Mouse (Mus musculus) retina, postnatal 1 day (tissue): Measurements from ENCODE around the gene Srcap.
"Not testable (repeated sequence)": the region's sequence is repeated elsewhere in the genome, so short reads cannot be mapped to it uniquely, and the experiment has no call there.

Experiments
- DNase-seq: peaks from one replicate; pipeline ENCODE4 v3.0.0-alpha.2; 2012

The Srcap gene

GRCm38 (mm10) chr7:127491846-127492245 is 19.9 kb upstream of the Srcap start:
- no peak for DNase-seq

GRCm38 (mm10) chr7:127494648-127495047 is 17.1 kb upstream of the Srcap start:
- no peak for DNase-seq

GRCm38 (mm10) chr7:127497382-127497781 is 14.4 kb upstream of the Srcap start:
- DNase-seq: no peak

- DNase-seq: peak; percentile 59
Observed at GRCm38 (mm10) chr7:127498407-127498806, 13.4 kb upstream of the Srcap start.

DNA sequence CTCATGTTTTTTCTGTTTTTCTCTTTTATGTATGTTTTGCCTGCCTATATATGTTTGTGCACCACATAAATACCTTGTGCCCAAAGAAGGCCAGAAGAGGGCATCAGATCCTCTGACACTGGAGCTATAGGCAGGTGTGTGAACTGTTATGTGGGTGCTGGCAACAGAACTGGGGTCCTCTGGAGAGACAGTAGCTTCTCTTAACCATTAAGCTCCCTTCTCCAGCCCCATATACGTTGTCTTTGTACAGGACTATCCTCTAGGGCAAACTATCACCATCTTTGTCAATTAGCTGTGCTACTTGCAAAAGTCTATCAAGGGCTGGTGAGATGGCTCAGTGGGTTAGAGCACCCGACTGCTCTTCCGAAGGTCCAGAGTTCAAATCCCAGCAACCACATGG is 3.5 kb upstream of the Srcap start:
- no peak for DNase-seq

GRCm38 (mm10) chr7:127509830-127510229 is 2.0 kb upstream of the Srcap start:
- not testable (repeated sequence) for DNase-seq

DNA sequence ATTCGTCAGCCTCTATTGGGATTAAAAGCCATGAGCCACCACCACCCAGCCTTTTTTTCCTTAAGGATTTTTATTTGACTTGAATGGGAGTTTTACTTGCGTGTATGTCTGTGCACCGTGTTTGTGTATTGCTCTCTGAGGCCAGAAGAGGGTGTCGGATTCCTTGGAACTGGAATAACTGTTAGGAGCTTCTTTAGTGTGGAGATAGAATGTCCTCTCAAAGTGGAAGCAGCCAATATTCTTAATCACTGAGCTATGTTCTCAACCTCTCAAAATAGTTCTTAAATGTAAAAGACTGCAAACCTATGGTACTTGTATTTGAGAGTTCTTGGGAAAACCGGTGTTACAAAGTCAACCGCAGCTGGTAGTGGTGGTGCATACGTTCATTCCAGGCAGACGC is 542 bp upstream of the Srcap start:
- peak; percentile 23 for DNase-seq

GRCm38 (mm10) chr7:127512231-127513015 is 640 bp downstream of the Srcap start:
- peak; percentile 96 for DNase-seq

DNA sequence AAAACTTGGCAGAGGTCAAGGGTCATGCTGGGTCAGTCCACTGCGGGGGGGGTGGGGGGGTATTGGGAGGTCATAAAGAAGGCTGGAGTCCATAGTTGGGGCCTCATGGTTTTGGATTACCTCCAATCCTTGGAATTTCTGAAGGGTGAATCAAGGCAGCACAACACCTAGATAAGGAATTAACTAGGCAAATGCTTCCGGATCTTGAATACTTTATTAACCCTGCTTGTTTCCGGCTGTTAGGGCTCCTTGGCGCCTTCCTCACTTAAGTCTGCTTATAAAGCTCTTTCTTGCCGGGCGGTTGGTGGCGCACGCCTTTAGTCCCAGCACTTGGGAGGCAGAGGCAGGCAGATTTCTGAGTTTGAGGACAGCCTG is 1.2 kb downstream of the Srcap start:
- DNase-seq: no peak

DNA sequence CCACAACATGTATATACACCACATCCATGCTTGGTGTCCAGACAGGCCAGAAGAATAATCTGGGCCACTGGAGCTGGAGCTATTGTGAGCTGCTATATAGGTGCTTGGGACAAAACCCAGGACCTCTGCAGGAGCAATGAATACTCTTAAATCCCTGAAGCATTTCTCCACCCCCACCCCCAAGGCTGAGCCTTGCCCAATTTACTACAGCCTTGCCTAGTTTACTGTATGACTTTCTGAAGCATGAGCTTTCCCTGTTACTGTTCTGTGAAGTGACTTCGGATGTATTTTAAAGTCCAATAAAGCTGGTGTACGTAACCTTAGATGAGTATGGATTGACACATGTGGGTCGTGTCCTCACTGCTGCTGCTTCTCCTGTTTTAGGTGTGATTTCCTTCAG is 2.0 kb downstream of the Srcap start:
- no peak for DNase-seq

GRCm38 (mm10) chr7:127515846-127516245 is 4.1 kb downstream of the Srcap start:
- DNase-seq: peak; percentile 9

GRCm38 (mm10) chr7:127516344-127516743 is 4.6 kb downstream of the Srcap start:
- no peak for DNase-seq

GRCm38 (mm10) chr7:127519284-127519683 is 7.5 kb downstream of the Srcap start, which contains the start of gene Gm42715:
Gene Gm42715, plus strand, starts transcription at chr7:127519584.
- DNase-seq: no peak

DNA sequence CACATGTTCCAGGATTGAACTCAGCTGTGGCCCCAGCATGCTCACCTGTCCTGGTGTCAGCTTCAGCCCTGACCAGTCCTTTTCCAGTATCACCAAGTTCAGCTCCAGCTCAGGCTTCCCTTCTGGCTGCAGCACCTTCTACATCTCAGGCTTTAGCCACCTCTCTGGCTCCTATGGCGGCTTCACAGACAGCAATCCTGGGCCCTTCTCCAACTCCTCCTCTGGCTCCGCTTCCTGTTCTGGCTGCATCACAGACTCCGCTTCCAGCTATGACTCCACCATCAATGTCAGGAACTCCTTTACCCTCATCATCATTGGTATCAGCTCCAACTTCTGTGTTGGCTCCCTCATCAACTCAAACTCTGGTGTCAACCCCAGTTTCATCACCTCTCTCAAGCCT is 29.9 kb downstream of the Srcap start:
- no peak for DNase-seq

DNA sequence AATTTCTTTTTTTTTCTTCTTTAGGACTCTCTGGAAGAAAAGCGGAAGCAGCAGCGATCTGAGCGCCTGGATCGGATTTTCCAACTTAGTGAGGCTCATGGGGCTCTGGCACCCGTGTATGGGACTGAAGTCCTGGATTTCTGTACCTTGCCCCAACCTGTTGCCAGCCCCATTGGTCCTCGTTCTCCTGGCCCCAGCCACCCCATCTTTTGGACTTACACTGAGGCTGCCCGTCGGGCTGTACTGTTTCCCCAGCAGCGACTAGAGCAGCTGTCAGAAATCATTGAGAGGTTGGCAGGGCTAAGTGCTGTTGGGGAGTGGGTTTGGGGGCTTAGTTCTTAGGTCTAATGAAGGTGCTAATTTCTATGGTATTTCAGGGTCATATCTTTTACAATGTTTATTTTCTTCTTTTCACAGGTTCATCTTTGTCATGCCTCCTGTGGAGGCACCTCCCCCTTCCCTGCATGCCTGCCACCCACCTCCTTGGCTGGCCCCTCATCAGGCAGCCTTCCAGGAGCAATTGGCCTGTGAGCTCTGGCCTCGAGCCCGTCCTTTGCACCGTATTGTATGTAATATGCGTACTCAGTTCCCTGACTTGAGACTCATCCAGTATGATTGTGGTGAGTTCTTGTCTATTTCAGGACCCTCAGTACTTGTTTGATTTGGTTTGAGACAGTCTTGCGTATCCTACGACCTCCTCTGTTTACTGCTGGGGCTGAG is 37.5 kb downstream of the Srcap start:
- DNase-seq: no peak

DNA sequence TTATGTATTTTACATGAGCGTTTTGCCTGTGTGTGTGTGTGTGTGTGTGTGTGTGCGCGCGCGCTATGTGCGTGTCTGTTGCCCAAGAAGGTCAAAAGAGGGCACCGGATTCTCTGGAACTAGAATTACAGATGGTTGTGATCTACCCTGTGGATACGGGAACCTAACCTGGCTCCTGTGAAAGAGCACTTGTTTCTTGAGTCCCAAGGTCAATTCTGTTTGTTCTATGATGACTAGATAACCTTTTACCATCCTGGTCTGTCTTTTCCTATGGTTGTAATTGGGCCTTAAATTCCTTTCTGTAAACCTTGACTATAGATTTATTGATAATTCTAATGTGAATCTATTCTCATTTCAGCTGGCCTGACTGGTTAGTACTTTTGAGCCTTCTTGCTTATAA is 39.8 kb downstream of the Srcap start:
- DNase-seq: no peak

DNA sequence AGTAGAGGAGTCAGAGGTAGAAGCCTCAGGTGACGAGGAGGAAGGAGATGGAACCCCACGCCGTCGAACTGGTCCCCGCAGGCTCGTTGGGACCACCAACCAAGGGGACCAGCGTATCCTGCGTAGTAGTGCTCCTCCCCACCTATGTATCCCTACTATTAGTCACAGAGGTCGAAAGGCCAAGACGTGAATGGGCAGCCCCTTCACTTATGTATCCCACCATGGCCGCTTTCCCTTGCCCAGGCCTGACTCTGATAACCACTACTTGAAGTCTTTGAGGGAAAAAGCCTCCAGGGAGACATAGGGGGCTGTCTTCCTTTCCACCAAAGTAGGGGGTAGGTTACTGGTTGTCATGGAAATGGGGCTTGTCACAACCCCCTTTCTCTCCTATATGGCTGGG is 48.8 kb downstream of the Srcap start:
- no peak for DNase-seq

- DNase-seq: no peak
Observed at GRCm38 (mm10) chr7:127561340-127561858, 49.6 kb downstream of the Srcap start, which contains the start of gene Tmem265. Gene Tmem265, plus strand, starts transcription at chr7:127561390.

DNA sequence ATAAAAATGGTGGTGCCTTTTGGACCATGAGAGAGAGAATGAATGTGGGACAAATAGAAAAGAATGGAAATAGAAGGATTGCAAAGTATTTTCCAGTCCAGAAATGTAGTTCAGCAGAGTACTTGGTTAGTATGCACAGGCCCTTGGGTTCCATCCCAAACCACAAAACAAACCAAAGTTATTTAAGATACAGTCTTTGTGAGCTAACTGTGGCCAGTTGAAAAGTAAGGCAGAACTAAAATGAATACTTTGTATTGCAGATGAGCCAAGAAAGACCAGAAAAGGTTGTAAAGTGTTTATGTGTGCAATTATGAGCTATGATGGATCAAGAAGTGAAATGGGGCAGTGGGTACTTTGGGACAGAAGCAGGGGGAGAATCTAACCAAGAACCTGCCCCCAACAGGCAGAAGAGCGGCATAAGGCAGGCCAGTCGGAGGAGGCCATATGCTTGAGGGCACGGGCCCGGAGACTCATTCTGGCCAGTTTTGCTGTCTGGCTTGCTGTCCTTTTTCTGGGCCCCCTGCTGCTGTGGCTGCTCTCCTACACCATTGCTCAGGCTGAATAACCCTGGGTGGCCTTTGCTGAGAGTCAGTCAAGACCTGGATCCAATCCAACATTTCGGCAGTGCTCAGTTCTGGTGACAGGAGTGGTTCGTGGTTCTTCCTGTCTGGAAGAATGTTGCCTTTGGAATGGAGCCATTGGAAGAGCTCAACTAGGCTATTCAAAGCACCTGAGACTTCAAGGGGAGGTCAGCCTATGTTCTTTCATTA is 52.8 kb downstream of the Srcap start:
- DNase-seq: no peak

DNA sequence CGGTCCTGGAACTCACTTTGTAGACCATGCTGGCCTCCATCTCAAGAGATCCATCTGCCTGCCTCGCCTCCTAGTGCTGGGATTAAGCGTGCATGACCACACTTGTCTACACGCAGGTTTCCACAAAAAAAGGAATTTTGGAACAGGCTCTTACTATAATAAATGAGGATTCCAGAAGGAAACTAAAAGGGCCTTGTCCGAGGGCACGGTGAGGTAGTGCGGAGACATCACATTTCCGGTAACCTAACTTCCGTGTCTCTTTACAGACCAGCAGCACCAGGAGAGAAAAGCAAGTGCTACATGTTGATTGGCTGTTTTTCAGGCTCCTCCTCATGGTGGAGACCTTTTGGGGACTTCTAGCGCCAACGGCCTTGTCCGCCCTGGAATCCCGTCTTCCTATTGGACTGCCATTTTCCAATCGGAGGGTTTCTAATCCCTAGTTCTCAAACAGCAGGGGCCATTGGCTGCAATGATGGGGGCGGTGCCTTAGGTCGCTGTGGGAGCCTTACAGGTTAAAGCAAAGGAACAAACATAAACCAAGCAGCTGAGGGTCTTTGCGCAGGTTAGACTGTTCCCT is 61.2 kb downstream of the Srcap start, which contains the start of gene Phkg2:
Phkg2 (plus strand) TSS at position 446 of the 577 bp plus-strand sequence.
- DNase-seq: peak; percentile 99

DNA sequence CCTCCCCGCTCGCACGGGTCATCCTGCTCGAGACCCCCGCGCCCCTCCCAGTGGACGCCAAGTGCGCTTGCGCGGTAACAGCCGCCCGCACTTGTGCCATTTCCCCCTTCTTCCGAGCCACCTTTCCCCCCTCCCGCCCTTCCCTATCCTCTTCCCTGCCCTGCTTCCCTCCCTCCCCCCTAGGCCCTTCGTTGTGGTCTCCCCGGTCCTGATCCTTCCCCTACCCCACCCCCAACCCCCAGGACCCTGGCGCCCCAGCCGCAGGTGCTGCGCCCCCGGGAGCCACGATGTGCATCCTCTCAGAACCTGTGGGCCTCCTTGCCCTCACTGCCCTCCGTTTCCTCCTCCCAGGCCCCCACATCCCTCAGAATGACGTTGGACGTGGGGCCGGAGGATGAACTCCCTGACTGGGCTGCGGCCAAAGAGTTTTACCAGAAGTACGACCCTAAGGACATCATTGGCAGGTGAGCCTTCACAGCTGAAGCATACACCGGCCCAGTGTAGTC is 61.8 kb downstream of the Srcap start:
- DNase-seq: no peak

DNA sequence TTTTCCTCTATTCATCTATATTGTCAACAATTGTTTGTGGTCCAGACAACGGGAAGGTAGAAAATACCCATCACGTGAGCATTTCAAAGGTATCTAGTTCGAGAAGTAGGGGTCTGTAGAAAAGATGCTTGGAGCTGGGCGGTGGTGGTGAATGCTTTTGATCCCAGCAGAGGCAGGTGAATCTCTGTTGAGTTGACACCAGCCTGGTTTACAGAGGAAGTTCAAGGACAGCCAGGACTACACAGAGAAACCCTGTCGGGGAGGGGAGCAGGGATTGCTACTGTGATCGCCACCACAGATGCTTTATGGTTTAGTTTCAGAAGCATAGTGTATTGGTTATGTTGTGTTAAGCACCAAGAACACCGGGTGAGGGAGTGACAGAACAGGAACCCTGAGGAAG is 62.3 kb downstream of the Srcap start:
- no peak for DNase-seq

DNA sequence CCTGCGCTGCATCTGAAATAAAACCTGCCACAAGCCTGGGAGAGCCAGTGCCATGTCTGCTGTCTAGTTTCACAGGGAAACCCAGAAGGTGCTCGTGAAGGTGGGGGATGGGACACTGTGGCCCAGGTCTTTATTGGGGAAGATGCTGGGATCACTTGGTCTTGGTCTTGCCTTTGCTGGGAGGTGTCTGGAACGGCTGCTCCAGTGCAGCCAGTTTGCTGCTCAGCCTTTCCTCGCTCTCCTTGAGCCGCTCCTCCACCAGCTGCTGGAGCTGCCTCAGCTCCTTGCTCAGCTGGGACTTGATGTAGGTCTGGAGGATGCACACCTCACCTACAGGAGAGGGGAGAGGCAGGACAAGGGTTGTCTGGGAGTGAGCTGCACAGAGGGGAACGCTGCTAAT is 71.5 kb downstream of the Srcap start:
- DNase-seq: no peak
